Mouse (Mus musculus) right cerebral cortex, postnatal 4 days (tissue): ENCODE results near the gene Tomm7.
"Not testable (repeated sequence)": the region's sequence is repeated elsewhere in the genome, so short reads cannot be mapped to it uniquely, and the experiment has no call there.

Experiments used
- DNase-seq: peaks from one replicate; pipeline ENCODE4 v3.0.0-alpha.2; 2022

The Tomm7 gene

GRCm38 (mm10) chr5:23843674-23844530, at the start of gene Tomm7:
Tomm7 (minus strand) TSS chr5:23844161.
- DNase-seq, result peak; percentile 96

- no peak for DNase-seq
These were observed 49.3 kb upstream of the Tomm7 start for GRCm38 (mm10) chr5:23893156-23893863.

GRCm38 (mm10) chr5:23890734-23891133, 46.8 kb upstream of the Tomm7 start:
- DNase-seq, result peak; percentile 79

DNA sequence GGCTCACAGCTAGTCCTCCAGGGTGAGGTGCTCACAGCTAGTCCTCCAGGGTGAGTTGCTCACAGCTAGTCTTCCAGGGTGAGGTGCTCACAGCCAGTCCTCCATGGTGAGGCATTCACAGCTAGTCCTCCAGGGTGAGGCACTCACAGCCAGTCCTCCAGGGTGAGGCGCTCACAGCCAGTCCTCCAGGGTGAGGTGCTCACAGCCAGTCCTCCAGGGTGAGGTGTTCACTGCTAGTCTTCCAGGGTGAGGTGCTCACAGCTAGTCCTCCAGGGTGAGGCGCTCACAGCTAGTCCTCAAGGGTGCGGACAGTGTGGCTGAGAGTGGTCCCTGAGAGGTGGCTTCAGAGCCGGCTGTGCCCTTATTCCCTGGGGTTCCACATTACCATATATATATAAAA, 45.5 kb upstream of the Tomm7 start:
- no peak for DNase-seq

DNA sequence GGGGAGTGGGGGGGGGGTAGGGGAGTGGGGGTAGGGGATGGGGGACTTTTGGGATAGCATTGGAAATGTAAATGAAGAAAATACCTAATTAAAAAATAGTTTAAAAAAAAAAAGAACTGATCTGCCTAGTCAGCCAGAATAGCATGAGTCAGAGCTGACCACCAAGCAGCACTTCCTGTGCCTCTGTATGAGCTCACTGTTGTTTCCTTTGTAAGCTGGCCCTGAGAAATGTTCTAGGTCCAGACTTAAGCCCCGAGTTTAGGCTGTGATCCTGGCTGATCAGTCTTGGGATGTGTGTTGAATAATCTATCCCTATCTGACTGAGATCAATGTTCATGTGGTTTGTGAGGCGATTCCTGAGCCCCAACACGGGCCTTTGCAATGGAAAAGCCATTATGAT, 43.1 kb upstream of the Tomm7 start:
- DNase-seq, result no peak

- DNase-seq, result no peak
These were observed 30.5 kb upstream of the Tomm7 start for GRCm38 (mm10) chr5:23874457-23874856.

DNA sequence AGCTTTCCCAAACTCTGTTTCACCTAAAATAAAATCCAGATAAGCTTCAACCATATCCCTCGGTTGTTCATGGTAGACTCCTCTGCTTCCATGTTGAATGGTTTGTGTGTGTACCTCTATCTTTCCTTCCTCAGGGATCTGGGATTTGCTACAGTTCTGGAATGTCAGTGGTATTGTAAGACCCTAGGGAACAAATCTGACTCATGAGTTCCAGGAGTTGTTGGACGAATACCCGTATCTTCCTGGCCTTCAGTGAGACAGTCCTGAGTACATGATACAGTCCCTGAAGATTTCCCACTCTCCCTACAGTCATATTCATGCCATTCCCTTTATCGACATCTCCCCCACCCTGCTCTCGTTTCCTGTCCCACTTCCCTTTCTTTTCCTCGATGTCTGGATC, 28.6 kb upstream of the Tomm7 start:
- no peak for DNase-seq

- not testable (repeated sequence) for DNase-seq
These were observed 27.4 kb upstream of the Tomm7 start for GRCm38 (mm10) chr5:23871323-23871722.

- DNase-seq, result no peak
These were observed 22.0 kb upstream of the Tomm7 start for GRCm38 (mm10) chr5:23865941-23866340.

DNA sequence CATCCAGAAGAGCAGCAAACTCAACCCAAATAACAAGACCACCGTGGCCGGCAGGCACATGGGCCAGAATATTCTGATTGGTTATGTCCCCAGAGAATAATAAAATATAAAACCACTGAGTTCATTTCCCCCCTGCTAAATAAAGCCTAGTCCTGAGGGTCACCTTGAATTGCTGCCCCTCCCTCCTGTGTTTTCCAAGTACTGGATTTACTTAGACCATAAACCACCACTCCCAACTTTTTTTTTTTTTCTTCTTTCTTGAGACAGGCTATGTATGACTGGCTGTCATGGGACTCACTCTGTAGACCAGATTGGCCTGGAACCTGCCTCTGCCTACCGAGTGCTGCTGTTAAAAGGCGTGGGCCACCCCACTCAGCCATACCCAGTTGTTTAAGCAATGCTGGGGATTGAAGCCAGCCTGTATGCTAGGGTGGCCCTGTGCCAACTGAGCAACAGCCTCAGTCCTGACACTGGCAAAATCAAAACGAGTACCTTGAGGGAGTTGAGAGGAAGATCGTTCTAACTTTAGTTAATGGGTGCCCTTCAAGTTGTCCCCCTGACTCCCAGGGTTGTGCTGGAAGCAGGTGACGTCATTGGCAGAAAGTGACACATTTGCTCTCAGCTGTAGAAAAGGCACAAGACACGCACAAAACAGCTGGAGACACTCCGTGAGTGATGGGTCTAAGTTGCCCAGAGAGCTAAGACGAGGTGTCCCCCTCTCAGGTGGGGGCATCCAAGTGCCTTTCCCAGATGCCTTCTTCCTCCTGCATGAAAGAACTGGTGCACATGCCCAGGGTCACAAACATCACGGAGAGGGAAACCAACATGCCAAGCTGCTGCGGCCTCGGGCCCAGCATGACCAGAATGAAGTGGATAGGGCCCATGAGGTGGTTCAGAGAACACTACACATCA, 20.3 kb upstream of the Tomm7 start:
- no peak for DNase-seq

GRCm38 (mm10) chr5:23863166-23864053, 19.4 kb upstream of the Tomm7 start:
- no peak for DNase-seq

- peak; percentile 35 for DNase-seq
These were observed 18.3 kb upstream of the Tomm7 start for GRCm38 (mm10) chr5:23862291-23862690.

DNA sequence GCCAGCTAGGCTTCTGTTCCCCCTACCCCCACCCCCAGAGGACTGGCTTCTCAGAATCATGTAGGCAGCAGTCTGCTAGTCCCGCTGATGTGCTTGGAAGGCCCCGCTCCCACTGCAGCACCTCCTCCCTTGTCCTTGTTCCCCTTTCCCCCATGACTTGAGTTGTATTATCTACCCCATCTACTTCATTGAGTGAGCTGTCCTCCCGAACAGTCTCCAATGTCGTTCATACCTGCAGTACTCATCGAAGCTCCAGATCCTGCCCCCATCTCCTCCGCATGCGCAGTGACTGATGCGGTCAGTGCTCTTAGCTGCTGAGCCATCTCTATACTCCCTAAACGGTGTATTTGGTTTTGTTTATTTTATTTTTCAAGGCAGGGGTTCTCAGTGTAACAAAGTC, 17.8 kb upstream of the Tomm7 start:
- no peak for DNase-seq

GRCm38 (mm10) chr5:23859896-23860295, 15.9 kb upstream of the Tomm7 start:
- DNase-seq, result no peak

GRCm38 (mm10) chr5:23859087-23859718, 15.2 kb upstream of the Tomm7 start:
- no peak for DNase-seq

GRCm38 (mm10) chr5:23858643-23859042, 14.7 kb upstream of the Tomm7 start:
- no peak for DNase-seq

DNA sequence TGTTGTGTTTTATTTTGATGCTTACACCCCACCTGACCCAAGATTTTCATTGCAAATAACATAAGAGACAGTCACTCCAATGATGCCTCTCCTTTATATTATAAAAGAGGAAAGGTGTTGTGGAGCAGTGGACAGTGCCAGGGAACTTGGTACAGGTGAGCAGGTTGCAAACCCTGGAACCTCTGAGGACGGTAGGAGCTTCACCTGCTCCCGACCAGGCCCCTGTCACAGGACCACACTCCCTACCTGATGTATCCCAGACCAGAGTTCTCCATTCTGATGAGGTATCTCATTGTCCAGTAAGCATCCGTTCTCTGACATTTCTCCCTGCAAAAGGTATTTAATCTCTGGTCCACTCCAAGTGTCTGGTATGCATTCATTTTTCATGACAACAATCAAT, 14.0 kb upstream of the Tomm7 start:
- no peak for DNase-seq

DNA sequence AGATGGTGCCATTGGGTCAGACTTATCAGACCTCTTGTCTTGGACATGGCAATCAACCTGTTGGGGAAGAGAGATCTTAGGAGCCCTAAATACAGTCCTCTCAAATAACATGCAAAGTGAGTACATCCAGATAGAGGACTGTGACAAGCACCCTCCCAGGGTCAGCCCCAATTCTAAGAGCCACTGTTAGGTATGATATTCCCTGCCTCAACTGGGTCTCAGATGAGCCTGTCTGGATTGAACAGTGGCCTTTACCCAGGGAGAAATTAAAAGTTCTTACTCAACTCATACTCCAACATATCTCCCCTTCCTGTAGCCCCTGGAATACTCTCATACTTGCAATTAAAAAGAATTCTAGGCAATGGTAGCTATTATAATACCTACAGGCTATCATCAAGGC, 13.2 kb upstream of the Tomm7 start:
- DNase-seq, result no peak

DNA sequence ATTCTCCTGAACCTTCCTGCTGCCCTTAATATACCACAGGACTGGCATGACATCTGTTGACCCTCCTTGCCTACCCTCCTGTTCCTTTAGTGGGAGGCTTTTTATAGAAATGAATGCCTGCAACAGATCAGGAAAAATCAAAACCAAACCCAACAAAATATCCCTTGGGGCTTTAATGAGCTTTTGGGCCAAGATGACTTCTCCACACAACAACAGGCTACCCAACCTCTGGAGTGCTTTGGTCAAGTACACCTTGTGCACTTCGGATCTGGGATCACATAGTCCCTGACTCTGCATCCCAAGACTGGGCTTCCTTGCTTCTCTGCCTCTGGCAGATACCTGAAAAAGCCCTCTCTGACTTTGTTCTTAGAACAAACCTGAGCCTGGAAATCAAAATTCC, 12.2 kb upstream of the Tomm7 start:
- no peak for DNase-seq

DNA sequence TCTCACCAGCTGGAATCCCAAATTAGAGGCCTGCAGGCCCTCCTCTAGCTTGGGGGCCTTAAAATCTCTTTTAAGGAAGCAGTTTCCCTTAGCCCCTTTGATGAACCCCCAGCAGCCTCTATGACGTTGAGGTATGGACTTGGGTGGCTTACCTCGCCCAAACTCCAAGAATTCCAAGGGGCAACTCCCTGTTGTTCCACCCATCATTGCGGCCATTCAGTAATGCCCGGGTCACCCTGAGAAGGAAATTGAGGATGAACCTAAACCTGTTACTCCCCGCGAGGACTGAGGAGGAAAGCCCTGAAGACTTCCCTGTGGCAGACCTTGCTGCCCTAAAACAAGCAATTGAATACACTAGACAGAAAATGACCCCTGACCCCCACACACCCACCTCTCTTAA, 11.5 kb upstream of the Tomm7 start:
- DNase-seq, result no peak

GRCm38 (mm10) chr5:23852916-23853315, 9.0 kb upstream of the Tomm7 start:
- DNase-seq, result peak; percentile 31

DNA sequence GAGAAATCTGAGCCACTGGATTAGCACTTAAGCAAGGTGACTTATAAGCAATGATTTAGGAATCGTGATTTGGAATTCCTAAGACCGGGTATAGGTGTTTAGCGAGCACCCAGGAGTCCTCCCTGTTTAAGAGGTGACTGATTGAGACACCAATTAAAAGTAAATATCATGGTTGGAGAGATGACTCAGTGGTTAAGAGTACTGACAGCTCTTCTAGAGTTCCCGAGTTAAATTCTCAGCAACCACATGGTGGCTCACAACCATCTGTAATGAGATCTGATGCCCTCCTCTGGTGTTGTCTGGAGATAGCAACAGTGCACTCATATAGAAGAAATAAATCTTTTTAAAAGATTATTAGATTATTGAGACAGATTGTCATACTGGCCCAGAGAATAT, 7.2 kb upstream of the Tomm7 start:
- not testable (repeated sequence) for DNase-seq
